Mouse (Mus musculus): ENCODE measurements around the gene B230104I21Rik.

Gene B230104I21Rik

GRCm38 (mm10) chr4:154393196-154394122 is 57.5 kb downstream of the B230104I21Rik start:
- in situ Hi-C loops (cut with MseI, MboI): no loop called here

GRCm38 (mm10) chr4:154394123-154394722 is 58.3 kb downstream of the B230104I21Rik start:
- in situ Hi-C loops (cut with MseI, MboI): no loop called here

- in situ Hi-C loops (cut with MseI, MboI): no loop called here
Observed at GRCm38 (mm10) chr4:154396652-154397301, 60.9 kb downstream of the B230104I21Rik start.
